Mouse (Mus musculus) MEL (cell line): ENCODE measurements around the gene Pex10.

Experiments used
- BHLHE40 ChIP-seq: IDR thresholded peaks from 2 replicates; pipeline ENCODE4 v1.6.1; 2012; ENCODE audit warnings: low read depth, mild to moderate bottlenecking, inconsistent platforms, low read length, improper control_type of control experiment, borderline replicate concordance
- CHD2 ChIP-seq: IDR thresholded peaks from 2 replicates; pipeline ENCODE4 v1.6.1; 2011; ENCODE audit warnings: low read length, improper control_type of control experiment
- CTCF ChIP-seq, 3 experiments: IDR thresholded peaks in 2 of 3; conservative IDR thresholded peaks in 1 of 3; 2 replicates each; pipeline ENCODE4 v1.5.1; 2011 to 2012; ENCODE audit warnings: low read length in 3 of 3, low read depth in 2 of 3, mild to moderate bottlenecking in 2 of 3, improper control_type of control experiment in 1 of 3, inconsistent platforms in 1 of 3, mixed read lengths in 1 of 3, moderate library complexity in 1 of 3; ENCODE audit not compliant: control insufficient read depth in 1 of 3, insufficient read depth in 1 of 3, poor library complexity in 1 of 3, severe bottlenecking in 1 of 3
- ELF1 ChIP-seq: IDR thresholded peaks from 2 replicates; pipeline ENCODE4 v1.6.1; 2014; ENCODE audit warnings: low read depth, mild to moderate bottlenecking, inconsistent platforms, low read length, improper control_type of control experiment, moderate library complexity
- EP300 ChIP-seq, 2 experiments: IDR thresholded peaks; 2 replicates each; pipeline ENCODE4 v1.6.1; 2011; ENCODE audit warnings: improper control_type of control experiment in 2 of 2, low read length in 2 of 2, low read depth in 1 of 2, mild to moderate bottlenecking in 1 of 2
- GATA1 ChIP-seq: IDR thresholded peaks from 2 replicates; pipeline ENCODE4 v1.6.1; 2011; ENCODE audit warnings: low read depth, low read length, improper control_type of control experiment
- MAFK ChIP-seq: IDR thresholded peaks from 2 replicates; pipeline ENCODE4 v1.6.1; 2011; ENCODE audit warnings: low read depth, mild to moderate bottlenecking, low read length, improper control_type of control experiment, borderline replicate concordance
- MAX ChIP-seq: IDR thresholded peaks from 2 replicates; pipeline ENCODE4 v1.6.1; 2011; ENCODE audit warnings: low read length, improper control_type of control experiment
- MXI1 ChIP-seq: IDR thresholded peaks from 2 replicates; pipeline ENCODE4 v1.6.1; 2011; ENCODE audit warnings: mild to moderate bottlenecking, low read depth, low read length, improper control_type of control experiment
- MYB ChIP-seq: IDR thresholded peaks from 2 replicates; pipeline ENCODE4 v1.6.1; 2011; ENCODE audit warnings: mild to moderate bottlenecking, low read depth, low read length, improper control_type of control experiment
- POLR2A ChIP-seq, 2 experiments: IDR thresholded peaks; 2 replicates each; pipeline ENCODE4 v1.6.1; 2011 to 2012; ENCODE audit warnings: low read length in 2 of 2, mild to moderate bottlenecking in 2 of 2, control low read depth in 1 of 2, improper control_type of control experiment in 1 of 2, low read depth in 1 of 2, moderate library complexity in 1 of 2; ENCODE audit not compliant: control insufficient read depth in 1 of 2, insufficient read depth in 1 of 2, poor library complexity in 1 of 2
- SIN3A ChIP-seq: IDR thresholded peaks from 2 replicates; pipeline ENCODE4 v1.6.1; 2012; ENCODE audit warnings: low read length, improper control_type of control experiment, inconsistent platforms
- TCF12 ChIP-seq: IDR thresholded peaks from 2 replicates; pipeline ENCODE4 v1.6.1; 2014; ENCODE audit warnings: low read depth, mild to moderate bottlenecking, inconsistent platforms, low read length, improper control_type of control experiment, moderate library complexity
- UBTF ChIP-seq: IDR thresholded peaks from 2 replicates; pipeline ENCODE4 v1.6.1; 2012; ENCODE audit warnings: low read depth, mild to moderate bottlenecking, inconsistent platforms, low read length, improper control_type of control experiment, moderate library complexity, borderline replicate concordance; ENCODE audit not compliant: insufficient read depth

DNA sequence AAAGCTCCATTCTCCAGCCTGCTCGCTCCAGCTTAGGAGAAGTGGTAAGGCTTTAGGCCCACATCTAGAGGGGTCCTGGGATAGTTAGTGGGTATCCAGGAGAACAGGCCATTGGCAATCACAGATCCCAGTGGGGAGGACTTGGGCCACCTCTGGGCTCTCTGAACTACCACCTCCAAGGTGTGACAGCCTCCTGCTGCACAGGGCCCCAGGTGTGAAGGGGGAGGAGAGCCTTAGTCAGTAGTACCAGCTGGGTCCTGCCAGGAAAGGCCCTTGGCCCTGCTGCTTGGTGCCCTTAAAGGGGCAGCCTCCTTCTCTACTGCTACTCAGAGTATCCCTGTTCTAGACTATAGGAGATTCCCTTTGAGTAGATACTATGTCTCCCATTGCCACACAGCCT is 46.7 kb upstream of the Pex10 start:
- TF ChIP-seq POLR2A (IDR thresholded peaks at IDR 0.05; ENCODE audit: control insufficient read depth in 1 of 2, insufficient read depth in 1 of 2, low read depth in 1 of 2, low read length in 2 of 2, poor library complexity in 1 of 2) (no peak), CHD2 (no peak), CTCF (IDR thresholded peaks at IDR 0.05 in 2 of 3, conservative IDR thresholded peaks at IDR 0.05 in 1 of 3; ENCODE audit: control insufficient read depth in 1 of 3, insufficient read depth in 1 of 3, low read depth in 2 of 3, low read length in 3 of 3, poor library complexity in 1 of 3, severe bottlenecking in 1 of 3) (no peak), MAFK (no peak), GATA1 (no peak), UBTF (no peak), MYB (no peak), ELF1 (no peak), BHLHE40 (no peak), TCF12 (no peak), SIN3A (no peak), EP300 (IDR thresholded peaks at IDR 0.05; ENCODE audit: low read depth in 1 of 2, low read length in 2 of 2) (no peak), MXI1 (no peak), MAX (no peak)
